Mouse (Mus musculus) lung, adult 2 months (tissue): ENCODE measurements at regions not wholly inside any gene's neighbourhood (a gene's known extent, or its start where the extent isn't known, plus 50 kb on each side); places are given as distances from the start of the nearest gene placed in this dataset.

ENCODE experiments used
- CTCF ChIP-seq: fragments of 200-500 bp; IDR thresholded peaks from 2 replicates; pipeline ENCODE4 v1.5.1; 2011; ENCODE audit warnings: mild to moderate bottlenecking, low read length, control low read depth; ENCODE audit not compliant: insufficient read depth
- POLR2A ChIP-seq: fragments of 200-500 bp; IDR thresholded peaks from 2 replicates; pipeline ENCODE4 v1.6.1; 2011; ENCODE audit warnings: low read depth, mild to moderate bottlenecking, control low read depth, low read length, borderline replicate concordance; ENCODE audit errors: extremely low read depth

- TF ChIP-seq POLR2A (no peak), CTCF (no peak)
Observed at GRCm38 (mm10) chr15:44037893-44038292, 3903.7 kb downstream of the 9330182O14Rik start.
